Mouse (Mus musculus) limb, embryonic 12.5 days (tissue): ENCODE measurements around the gene Adamtsl5. TPM values are rescaled to one million over a fixed set of nuclear protein-coding genes. Genes with fewer than 3 reads are reported as not detected.

Experiments
- ATAC-seq: fragments of 200-750 bp; cut with Nextera tagmentation; 2 replicates; pipeline ENCODE4 v1.8.0; 2017; ENCODE audit warnings: low read depth, moderate TSS enrichment; ENCODE audit not compliant: insufficient number of reproducible peaks, insufficient read depth, low FRiP score, low TSS enrichment
- H3K27ac ChIP-seq: fragments of 300-500 bp; sonication (generic); 2 replicates; pipeline ENCODE4 v1.5.1; 2016; ENCODE audit warnings: mild to moderate bottlenecking, moderate library complexity
- H3K27me3 ChIP-seq: fragments of 300-500 bp; sonication (generic); 2 replicates; pipeline ENCODE4 v1.6.1; 2016; ENCODE audit warnings: mild to moderate bottlenecking, moderate library complexity
- H3K36me3 ChIP-seq: fragments of 300-500 bp; sonication (generic); 2 replicates; pipeline ENCODE4 v1.6.1; 2016; ENCODE audit warnings: mild to moderate bottlenecking, moderate library complexity
- H3K4me1 ChIP-seq: fragments of 300-500 bp; sonication (generic); replicated peaks from 2 replicates; pipeline ENCODE4 v1.6.1; 2016
- H3K4me2 ChIP-seq: fragments of 300-500 bp; sonication (generic); 2 replicates; pipeline ENCODE4 v1.6.1; 2016; ENCODE audit warnings: mild to moderate bottlenecking, moderate library complexity
- H3K4me3 ChIP-seq: fragments of 300-500 bp; sonication (generic); replicated peaks from 2 replicates; pipeline ENCODE4 v1.5.1; 2016; ENCODE audit warnings: mild to moderate bottlenecking
- H3K9ac ChIP-seq: fragments of 300-500 bp; sonication (generic); replicated peaks from 2 replicates; pipeline ENCODE4 v1.6.1; 2016; ENCODE audit warnings: mild to moderate bottlenecking, moderate library complexity
- H3K9me3 ChIP-seq: fragments of 300-500 bp; sonication (generic); 2 replicates; pipeline ENCODE4 v1.6.1; 2016; ENCODE audit warnings: mild to moderate bottlenecking, moderate library complexity
- WGBS: fragments of 180-500 bp; shearing (Covaris S2); methylation state at CpG from one replicate; pipeline ENCODE4 v1.1.7; 2016; 5-methylcytosine and 5-hydroxymethylcytosine counted together
- polyA plus RNA-seq: library from polyadenylated mRNA; unstranded; fragments of >200 nt; fragmentation: Nextera tagmentation; extraction: Ambion mirVana; gene quantifications from 2 replicates; pipeline ENCODE4 v1.2.1, GENCODE M21; 2016

The Adamtsl5 gene
- polyA plus RNA-seq, 1 experiment from 2014 or later, result 0.88 TPM

DNA sequence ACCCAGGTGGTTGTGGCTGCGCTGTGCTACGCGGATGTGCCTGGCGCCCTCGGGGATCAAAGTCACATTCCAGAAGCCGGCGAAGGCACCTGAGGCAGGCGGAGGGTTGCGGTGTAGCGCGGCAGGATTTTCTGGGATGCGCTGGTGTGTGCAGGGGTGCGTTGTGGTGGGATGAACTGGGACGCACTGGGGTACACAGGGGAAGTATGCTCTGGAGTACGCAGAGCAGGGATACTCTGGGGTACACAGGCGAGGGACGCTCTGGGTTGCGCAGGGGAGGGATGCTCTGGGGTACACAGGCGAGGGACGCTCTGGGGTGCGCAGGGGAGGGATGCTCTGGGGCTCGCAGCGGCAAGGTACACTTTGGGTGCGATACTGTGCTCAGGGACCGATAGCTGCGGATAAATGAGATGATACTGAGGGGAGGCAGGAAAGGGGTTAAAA lies 5.9 kb downstream of the Adamtsl5 start:
- Histone ChIP-seq H3K36me3 (no peaks in the 10 kb centered on the region), H3K9ac (no peak overlapping the region), H3K4me3 (peak overlapping the region; percentile 36), H3K27ac (no peak overlapping the region), H3K9me3 (no peaks in the 10 kb centered on the region), H3K27me3 (peaks cover 86% of the 10 kb centered on the region), H3K4me2 (peak overlapping the region; percentile 58), H3K4me1 (peaks cover 37% of the 10 kb centered on the region)
- no peak for ATAC-seq
- WGBS, result 1% methylated on average over 26 of the region's 26 CpGs

DNA sequence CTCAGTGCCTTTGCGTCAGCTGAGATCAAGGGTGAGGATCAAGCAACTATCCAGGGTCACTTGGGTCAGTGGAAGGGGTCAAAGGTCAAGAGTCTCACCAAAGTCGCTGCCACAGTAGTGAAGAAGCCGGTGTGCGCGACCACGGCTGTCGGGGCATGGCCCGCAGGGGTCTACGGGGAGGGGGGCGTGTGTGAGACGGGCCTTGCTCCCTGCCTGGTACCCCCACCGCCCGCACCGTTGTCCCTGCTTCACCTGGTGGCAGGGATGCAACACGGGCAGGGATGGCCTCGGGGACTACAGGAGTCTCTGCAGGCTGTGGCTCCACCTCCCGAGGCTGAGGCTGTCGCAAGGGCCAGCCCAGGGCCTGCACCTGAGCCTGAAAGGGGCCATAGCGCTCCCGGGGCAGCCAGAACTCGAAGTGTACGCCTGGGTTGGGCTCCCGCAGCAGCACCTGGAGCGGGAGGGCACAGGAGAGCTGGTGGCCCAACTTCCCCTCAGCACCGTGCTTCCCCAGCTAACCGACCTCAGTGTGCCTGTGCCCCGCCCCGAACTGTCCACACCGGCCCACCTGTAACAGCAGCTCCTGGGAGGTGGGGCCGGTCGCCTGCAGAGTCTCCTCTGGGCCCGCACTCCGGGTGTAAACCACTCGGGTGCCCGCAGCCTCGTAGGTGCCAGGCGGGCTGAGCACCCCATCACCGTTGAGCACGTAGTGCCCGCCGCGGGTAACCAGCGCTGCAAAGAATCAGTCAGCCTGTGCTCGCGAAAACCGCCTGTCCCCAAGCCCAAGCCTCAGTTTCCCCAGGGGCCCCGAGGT lies 6.5 kb downstream of the Adamtsl5 start:
- peaks cover 82% of the 10 kb centered on the region for H3K27me3 ChIP-seq
- peak overlapping the region; percentile 36 for H3K4me3 ChIP-seq
- peaks cover 37% of the 10 kb centered on the region for H3K4me1 ChIP-seq
- no peaks in the 10 kb centered on the region for H3K36me3 ChIP-seq
- 3% methylated on average over 47 of the region's 47 CpGs for WGBS
- no peaks in the 10 kb centered on the region for H3K9me3 ChIP-seq
- H3K27ac ChIP-seq, result no peak overlapping the region
- H3K4me2 ChIP-seq, result peak overlapping the region; percentile 58
- no peak for ATAC-seq
- no peak overlapping the region for H3K9ac ChIP-seq

DNA sequence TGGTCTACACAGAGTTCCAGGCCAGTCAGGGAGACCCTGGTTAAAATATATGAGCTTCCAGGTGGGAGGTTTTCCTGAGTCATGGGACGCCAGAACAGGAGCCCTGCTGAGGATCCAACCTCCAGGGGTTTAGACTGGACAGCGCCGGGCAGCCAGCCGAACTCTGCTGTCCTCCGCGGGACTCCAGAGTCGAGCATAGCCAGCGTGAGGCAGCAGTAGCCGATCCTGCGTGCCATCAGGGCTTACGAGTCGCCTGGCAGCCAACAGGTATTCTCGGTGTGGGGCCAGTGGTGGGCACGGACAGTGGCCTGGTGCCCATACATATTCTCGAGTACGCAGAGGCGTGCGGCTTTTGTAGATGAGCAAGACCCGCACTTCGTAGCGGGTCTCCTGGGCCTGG lies 7.2 kb downstream of the Adamtsl5 start:
- Histone ChIP-seq H3K9ac (no peak overlapping the region), H3K4me3 (no peak overlapping the region)

DNA sequence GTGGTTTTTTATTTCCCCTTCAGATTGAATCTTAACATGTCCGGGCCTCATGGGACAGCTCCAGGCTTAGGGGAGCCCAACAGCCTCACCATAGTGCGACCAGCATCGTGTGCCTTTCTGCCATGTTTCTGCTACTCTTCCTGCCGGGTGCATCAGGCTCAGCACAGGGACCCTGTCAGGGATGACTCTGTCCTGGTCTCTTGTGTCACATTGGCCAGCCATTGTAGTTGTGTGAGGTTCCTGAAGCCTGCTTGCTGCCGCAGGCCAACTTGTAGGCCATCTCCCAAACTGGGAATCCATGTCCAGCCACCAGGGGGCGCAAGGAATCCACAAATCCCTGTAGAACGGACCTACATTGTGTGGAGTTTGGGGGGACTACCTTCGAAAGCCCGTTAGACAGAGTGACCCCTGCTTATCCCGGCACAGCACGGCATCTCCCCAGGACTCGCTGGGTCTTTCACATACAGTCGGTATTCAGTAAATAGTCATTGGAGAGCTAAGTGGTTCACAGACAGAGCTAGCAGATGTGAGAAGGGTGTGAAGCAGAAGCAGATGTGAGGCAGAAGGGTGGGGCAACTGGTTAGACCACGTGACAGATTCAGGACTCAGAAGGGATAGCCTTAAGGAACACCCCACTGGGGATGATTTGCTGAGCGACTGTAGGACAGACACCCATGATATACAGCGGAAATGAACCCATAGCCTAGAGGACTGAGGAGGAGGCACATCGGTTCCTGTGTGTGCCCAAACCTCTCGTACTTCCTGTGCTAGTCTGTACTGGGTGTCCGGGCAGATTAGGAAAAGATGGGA lies 8.1 kb downstream of the Adamtsl5 start:
- Histone ChIP-seq H3K36me3 (no peaks in the 10 kb centered on the region), H3K27ac (no peak overlapping the region), H3K27me3 (peaks cover 72% of the 10 kb centered on the region), H3K9ac (no peak overlapping the region), H3K4me2 (peak overlapping the region; percentile 47), H3K4me1 (peaks cover 34% of the 10 kb centered on the region), H3K9me3 (no peaks in the 10 kb centered on the region), H3K4me3 (0 out of 2 replicates have a peak overlapping the region, but pooled peaks have one; percentile 6)
- WGBS, result 20% methylated on average over 19 of the region's 19 CpGs
- ATAC-seq, result no peak

More for the DNA sequence above, 7.2 kb downstream of the Adamtsl5 start:
- H3K4me1 ChIP-seq, result peaks cover 37% of the 10 kb centered on the region
- no peaks in the 10 kb centered on the region for H3K36me3 ChIP-seq
- 15% methylated on average over 21 of the region's 21 CpGs for WGBS
- no peaks in the 10 kb centered on the region for H3K9me3 ChIP-seq
- ATAC-seq, result no peak
- H3K27me3 ChIP-seq, result peaks cover 75% of the 10 kb centered on the region
- H3K27ac ChIP-seq, result no peak overlapping the region
- H3K4me2 ChIP-seq, result no peak overlapping the region

DNA sequence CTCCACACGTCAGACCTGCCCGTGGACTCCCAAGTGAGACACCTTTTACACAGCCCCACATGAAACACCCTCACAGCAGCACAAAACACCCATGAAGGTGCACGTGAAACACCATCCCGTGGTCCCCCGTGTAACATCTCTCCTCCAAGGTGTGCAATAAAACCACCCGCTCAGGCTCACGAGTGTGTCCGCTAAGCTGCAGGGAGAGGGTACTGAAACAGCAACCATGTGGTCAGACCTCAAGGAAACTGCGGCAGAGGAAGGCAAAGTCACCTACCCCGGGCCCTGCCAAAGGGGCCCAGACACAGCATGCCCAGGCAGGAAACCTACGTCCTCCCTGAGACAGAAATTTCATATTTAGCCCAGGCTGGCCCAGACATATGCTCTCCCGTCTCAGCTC lies 11.9 kb downstream of the Adamtsl5 start:
- ATAC-seq, result no peak
- no peak overlapping the region for H3K4me3 ChIP-seq
- H3K36me3 ChIP-seq, result no peaks in the 10 kb centered on the region
- H3K27me3 ChIP-seq, result peaks cover 59% of the 10 kb centered on the region
- H3K27ac ChIP-seq, result no peak overlapping the region
- peaks cover 6% of the 10 kb centered on the region; the same call in 1 of the 2 replicates for H3K4me1 ChIP-seq
- no peak overlapping the region for H3K4me2 ChIP-seq
- no peaks in the 10 kb centered on the region for H3K9me3 ChIP-seq
- 83% methylated on average over 12 of the region's 12 CpGs for WGBS
- no peak overlapping the region for H3K9ac ChIP-seq

DNA sequence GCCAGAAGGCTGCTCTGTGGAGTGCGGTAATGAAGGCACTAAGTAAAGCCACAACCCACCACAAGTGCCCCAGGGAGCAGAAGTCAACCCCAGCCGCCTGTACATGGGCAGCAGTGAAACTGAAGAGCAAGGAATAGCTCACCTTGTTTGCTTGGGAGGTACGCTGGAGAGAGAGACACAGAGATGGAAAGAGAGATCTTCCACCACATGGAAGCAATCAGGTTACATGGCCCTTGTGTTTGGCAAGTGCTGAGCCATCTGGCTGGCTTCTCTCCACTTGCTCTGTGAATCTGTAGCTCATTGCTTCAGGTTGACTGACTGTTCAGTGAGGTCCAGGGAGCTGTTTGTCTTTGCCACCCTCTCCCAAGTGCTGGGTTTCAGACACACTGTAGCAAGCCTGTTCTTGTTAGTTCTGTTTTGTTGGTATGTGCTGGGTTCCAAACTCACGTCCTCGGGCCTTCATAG lies 15.7 kb downstream of the Adamtsl5 start:
- no peak overlapping the region for H3K27ac ChIP-seq
- no peaks in the 10 kb centered on the region for H3K36me3 ChIP-seq

DNA sequence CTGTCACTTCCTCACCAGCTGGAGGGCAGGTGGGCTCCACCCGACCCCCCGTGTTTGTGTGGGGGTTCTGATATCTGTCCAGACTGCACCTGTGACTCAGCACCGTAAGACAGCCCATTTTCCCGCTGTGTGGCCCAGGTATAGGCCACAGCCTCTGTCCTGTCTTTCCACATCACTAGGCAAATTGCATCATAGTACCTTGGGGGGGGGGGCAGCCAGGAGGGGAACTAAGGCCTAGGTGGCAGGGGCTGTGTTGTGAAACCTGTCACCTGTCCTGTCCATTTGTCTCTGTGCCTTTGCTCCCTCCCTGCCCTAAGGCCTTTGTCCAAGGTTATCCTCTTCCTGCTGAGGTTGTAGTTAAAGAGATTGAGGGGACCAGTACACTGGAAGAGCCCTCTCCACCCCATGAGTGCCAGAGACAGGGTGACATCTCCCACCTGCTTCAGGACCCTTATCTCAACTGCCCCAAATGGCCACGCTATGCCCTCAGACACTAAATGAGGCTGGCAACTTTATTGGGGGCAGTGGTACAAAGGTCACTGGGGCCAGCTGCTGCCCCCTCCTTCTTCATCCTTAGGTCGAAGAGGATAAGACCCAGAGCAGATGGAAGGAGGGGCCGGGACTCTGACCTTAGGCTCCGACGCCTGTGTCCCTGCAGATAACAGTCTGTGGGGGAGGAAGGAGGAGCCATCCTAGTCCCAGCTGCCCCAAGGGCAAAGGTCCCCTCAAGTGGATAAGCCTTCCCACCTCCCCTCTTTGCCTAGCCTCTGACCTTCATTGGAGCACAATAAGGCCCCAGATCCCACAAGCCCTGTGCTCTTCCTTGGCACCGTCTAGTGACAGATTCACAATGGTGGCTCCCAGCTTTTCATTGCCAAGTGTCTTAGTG lies 16.3 kb downstream of the Adamtsl5 start:
- H3K27me3 ChIP-seq, result peaks cover 55% of the 10 kb centered on the region
- no peak overlapping the region for H3K27ac ChIP-seq
- H3K9ac ChIP-seq, result no peak overlapping the region
- H3K9me3 ChIP-seq, result no peaks in the 10 kb centered on the region
- no peak overlapping the region for H3K4me2 ChIP-seq
- H3K4me3 ChIP-seq, result no peak overlapping the region
- 53% methylated on average over 10 of the region's 10 CpGs for WGBS
- ATAC-seq, result no peak
- H3K36me3 ChIP-seq, result no peaks in the 10 kb centered on the region
- peaks cover 22% of the 10 kb centered on the region for H3K4me1 ChIP-seq

More for the DNA sequence above, 15.7 kb downstream of the Adamtsl5 start:
- H3K9ac ChIP-seq, result no peak overlapping the region
- ATAC-seq, result no peak
- H3K4me2 ChIP-seq, result no peak overlapping the region
- H3K9me3 ChIP-seq, result no peaks in the 10 kb centered on the region
- peaks cover 55% of the 10 kb centered on the region for H3K27me3 ChIP-seq
- WGBS, result 72% methylated on average over 5 of the region's 5 CpGs
- H3K4me1 ChIP-seq, result peaks cover 22% of the 10 kb centered on the region
- no peak overlapping the region for H3K4me3 ChIP-seq

DNA sequence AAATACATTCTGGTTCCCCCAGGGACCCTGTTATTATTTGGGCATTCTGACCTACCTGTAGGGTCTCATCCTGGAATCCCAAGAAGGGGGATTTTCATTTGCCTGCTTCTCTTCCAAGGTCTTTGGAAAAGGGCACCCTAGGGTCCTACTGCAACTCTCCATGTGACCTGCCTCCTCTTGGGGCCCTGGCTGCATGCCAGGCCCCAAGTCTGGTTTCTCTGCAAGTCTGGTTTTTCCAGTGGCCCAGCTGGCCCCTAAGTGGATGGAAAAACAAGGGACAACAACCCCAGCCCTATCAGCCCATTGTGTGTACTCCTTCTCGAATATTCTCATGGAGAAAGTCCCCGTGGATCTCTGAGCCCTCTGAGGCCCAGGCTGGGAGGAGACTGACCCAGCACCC lies 17.3 kb downstream of the Adamtsl5 start:
- WGBS, result 80% methylated on average over 2 of the region's 2 CpGs
- Histone ChIP-seq H3K4me1 (peaks cover 22% of the 10 kb centered on the region), H3K36me3 (no peaks in the 10 kb centered on the region), H3K9me3 (no peaks in the 10 kb centered on the region), H3K27me3 (peaks cover 55% of the 10 kb centered on the region), H3K27ac (no peak overlapping the region), H3K9ac (no peak overlapping the region), H3K4me3 (no peak overlapping the region), H3K4me2 (peak overlapping the region; percentile 85)
- no peak for ATAC-seq

DNA sequence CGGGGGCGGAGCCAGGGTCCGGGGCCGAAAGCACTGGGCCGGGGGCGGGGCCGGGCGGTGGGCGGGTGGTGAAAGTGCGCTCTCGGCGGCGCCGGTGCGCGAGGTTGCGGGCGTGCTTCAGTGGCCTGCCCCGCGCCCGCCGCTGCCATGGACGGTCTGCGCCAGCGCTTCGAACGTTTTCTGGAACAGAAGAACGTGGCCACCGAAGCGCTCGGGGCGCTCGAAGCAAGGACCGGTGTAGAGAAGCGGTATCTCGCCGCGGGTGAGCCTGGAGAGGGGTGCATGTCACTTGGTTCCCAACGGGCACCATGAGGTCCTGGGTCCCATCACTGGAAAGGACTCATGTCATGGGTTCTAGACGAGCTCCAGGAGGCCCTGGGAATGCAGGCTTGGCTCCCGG lies 18.1 kb downstream of the Adamtsl5 start:
- ATAC-seq, result no peak; the same call in 1 of the 2 replicates
- H3K27ac ChIP-seq, result no peak overlapping the region
- no peaks in the 10 kb centered on the region for H3K36me3 ChIP-seq
- H3K4me3 ChIP-seq, result peak overlapping the region; percentile 50
- 2% methylated on average over 41 of the region's 41 CpGs for WGBS
- peaks cover 22% of the 10 kb centered on the region for H3K4me1 ChIP-seq
- peak overlapping the region; percentile 85 for H3K4me2 ChIP-seq
- peaks cover 54% of the 10 kb centered on the region for H3K27me3 ChIP-seq
- H3K9me3 ChIP-seq, result no peaks in the 10 kb centered on the region
- peak overlapping the region; percentile 57 for H3K9ac ChIP-seq

DNA sequence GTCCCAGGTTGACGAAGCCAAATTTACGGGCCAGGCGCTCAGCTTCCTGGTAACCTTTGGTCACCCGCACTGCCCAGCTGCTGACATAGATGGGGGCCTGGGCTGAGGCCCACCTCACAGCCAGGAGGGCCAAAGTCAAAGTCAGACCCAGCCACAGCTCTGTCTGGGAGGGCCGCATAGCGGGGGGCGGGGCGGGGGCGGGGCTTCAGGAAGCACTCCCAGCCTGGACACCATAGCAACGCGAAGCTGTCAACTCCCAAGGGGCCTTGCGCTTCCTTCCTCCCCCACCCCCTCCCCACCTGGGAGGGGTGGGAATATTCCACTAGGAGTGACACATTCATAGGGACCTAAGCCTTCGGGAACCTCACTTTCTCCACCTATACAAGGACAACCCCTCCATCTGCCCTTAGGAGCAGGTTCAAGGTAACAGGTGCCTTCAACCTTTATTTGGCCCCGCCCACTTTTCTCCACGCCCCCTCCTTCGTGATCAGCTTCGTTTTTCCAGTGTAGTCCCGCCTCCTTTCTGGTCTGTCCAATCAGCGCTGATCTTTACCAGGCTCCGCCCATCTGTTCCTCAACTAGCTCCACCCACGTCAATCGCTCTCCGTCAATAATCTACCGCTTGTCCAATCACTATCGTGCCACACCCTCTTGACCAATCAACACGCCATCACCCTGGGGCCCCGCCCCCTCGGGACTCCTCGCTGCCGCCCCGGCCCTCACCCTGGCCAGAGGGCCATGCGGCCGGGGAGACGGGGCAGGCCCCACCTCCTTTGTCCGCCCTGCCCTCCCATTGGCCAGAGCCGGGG lies 18.7 kb downstream of the Adamtsl5 start, which contains the start of the genes Pcsk4 and Reep6:
TSS of gene Pcsk4 (minus strand) at position 226 of the 809 bp plus-strand sequence.
TSS of gene Reep6 (plus strand) at position 681 of the 809 bp plus-strand sequence.
- Histone ChIP-seq H3K27ac (no peak within 1 kb of the TSS), H3K4me3 (peak within 1 kb of the TSS; percentile 50), H3K36me3 (no peaks in the 10 kb centered on the region), H3K4me2 (peak within 1 kb of the TSS; percentile 85), H3K27me3 (peaks cover 56% of the 10 kb centered on the region), H3K9ac (peak within 1 kb of the TSS; percentile 57), H3K4me1 (peaks cover 22% of the 10 kb centered on the region), H3K9me3 (no peaks in the 10 kb centered on the region)
- peak; percentile 89 for ATAC-seq
- 5% methylated on average over 36 of the region's 36 CpGs for WGBS
